Mouse (Mus musculus): ENCODE results near the gene Zfp536. TPM values are rescaled to one million over a fixed set of nuclear protein-coding genes. Genes with fewer than 3 reads are reported as not detected.

Gene Zfp536
- polyA plus RNA-seq, 1 experiment: not detected

DNA sequence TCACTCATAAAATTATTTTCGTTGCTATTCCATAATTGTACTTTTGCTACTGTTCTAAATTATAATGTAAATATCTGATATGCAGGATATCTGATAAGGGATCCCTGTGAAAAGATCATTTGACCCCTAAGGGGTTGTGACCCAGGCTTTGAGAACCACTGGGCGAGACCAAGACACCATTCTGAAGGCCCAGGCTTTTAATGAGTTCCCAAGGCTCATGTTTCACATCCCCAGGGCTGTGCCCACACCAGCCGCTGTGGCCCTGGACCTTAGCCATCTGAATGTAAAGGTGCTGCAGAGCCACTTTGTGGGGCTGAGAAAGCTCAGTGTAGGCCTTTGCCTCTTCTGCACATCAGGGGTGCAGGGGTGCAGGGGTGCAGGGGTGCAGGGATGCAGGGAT lies 221.1 kb downstream of the Zfp536 start:
- H3K4me3 ChIP-seq: no peak overlapping the region
- no peaks in the 10 kb centered on the region for H3K79me2 ChIP-seq (ENCODE audit: control insufficient read depth, insufficient read depth)
- H3K36me3 ChIP-seq (ENCODE audit: control insufficient read depth, insufficient read depth): no peaks in the 10 kb centered on the region
- no peak overlapping the region for H3ac ChIP-seq (ENCODE audit: control insufficient read depth, insufficient read length)
- no peak overlapping the region for H3K4me2 ChIP-seq (ENCODE audit: low read depth)
- TF ChIP-seq CEBPB (IDR thresholded peaks at IDR 0.05; ENCODE audit: insufficient read depth, poor library complexity, severe bottlenecking): no peak
- no peak for TF ChIP-seq SRF (IDR thresholded peaks at IDR 0.05; ENCODE audit: control insufficient read depth, insufficient read length, low read depth)
- TF ChIP-seq TCF3 (IDR thresholded peaks at IDR 0.05; ENCODE audit: insufficient read length, low read depth): no peak
- TF ChIP-seq E2F4 (IDR thresholded peaks at IDR 0.05; ENCODE audit: insufficient read depth): no peak
- H3K27me3 ChIP-seq (ENCODE audit: control insufficient read depth, insufficient read depth, insufficient read length): no peaks in the 10 kb centered on the region

DNA sequence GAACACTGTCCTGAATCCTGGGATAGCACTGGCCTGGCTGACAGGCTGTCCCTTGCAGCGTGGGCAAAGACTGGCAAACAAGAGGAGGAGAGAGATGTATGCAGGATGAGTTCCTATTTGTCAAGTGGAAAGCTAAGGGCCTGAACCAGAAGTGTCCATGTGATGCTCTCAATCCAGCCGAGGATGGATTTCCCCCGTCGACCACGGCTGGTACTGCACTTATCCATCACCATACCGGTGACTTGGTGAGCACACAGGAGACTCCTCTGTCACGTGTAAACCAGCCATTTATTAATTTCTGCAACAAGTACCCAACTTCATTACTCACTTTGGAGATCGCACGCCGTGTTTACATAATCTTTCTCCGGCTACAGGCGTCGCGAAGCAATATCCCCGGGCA lies 224.6 kb downstream of the Zfp536 start:
- no peak for TF ChIP-seq CEBPB (IDR thresholded peaks at IDR 0.05; ENCODE audit: insufficient read depth, poor library complexity, severe bottlenecking)
- TF ChIP-seq REST (IDR thresholded peaks at IDR 0.05; ENCODE audit: insufficient read depth, insufficient read length): no peak
- no peak for TF ChIP-seq USF1 (IDR thresholded peaks at IDR 0.05; ENCODE audit: low read depth)
- no peak for TF ChIP-seq MYOD1 (IDR thresholded peaks at IDR 0.05; ENCODE audit: control insufficient read depth in 1 of 3, insufficient read length in 2 of 3, low read depth in 2 of 3)
- TF ChIP-seq E2F4 (IDR thresholded peaks at IDR 0.05; ENCODE audit: insufficient read depth): no peak
- no peak for TF ChIP-seq MYOG (IDR thresholded peaks at IDR 0.05; ENCODE audit: control insufficient read depth in 1 of 3, insufficient read depth in 1 of 3, insufficient read length in 2 of 3, low read depth in 2 of 3)
- no peak for TF ChIP-seq TCF12 (IDR thresholded peaks at IDR 0.05; ENCODE audit: insufficient read depth, poor library complexity, severe bottlenecking)
- TF ChIP-seq POLR2A (IDR thresholded peaks at IDR 0.05; ENCODE audit: insufficient read length, low read depth): no peak
- no peak for TF ChIP-seq MAX (IDR thresholded peaks at IDR 0.05; ENCODE audit: low read depth)
- no peak for TF ChIP-seq TCF3 (IDR thresholded peaks at IDR 0.05; ENCODE audit: insufficient read length, low read depth)
- TF ChIP-seq POLR2AphosphoS2 (IDR thresholded peaks at IDR 0.05; ENCODE audit: insufficient read length, low read depth): no peak
- TF ChIP-seq SRF (IDR thresholded peaks at IDR 0.05; ENCODE audit: control insufficient read depth, insufficient read length, low read depth): no peak
- no peak overlapping the region for H3ac ChIP-seq (ENCODE audit: control insufficient read depth, insufficient read length)
- no peak overlapping the region for H3K4me2 ChIP-seq (ENCODE audit: low read depth)
- H3K36me3 ChIP-seq (ENCODE audit: control insufficient read depth, insufficient read depth): no peaks in the 10 kb centered on the region
- H3K79me2 ChIP-seq (ENCODE audit: control insufficient read depth, insufficient read depth): no peaks in the 10 kb centered on the region
- no peaks in the 10 kb centered on the region for H3K27me3 ChIP-seq (ENCODE audit: control insufficient read depth, insufficient read depth, insufficient read length)
- no peak overlapping the region for H3K4me3 ChIP-seq

DNA sequence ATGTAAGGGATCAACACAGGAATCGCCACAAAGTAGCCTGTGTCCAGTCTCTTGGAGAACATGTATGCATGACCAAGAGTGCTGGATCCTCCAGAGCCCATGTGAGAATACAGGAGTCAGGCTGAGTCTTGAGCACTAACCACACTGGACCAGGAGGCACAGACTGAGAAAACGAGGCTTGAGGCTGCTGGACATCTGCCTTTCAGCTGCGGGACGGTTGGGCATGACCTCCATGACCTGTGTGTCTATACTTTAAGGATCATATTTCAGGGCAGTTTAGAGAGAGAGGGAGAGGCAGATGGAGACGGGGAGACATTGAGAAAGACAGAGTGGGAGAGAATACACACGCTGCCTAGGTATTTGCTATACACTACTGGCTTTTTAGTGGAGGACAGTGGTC lies 229.4 kb downstream of the Zfp536 start:
- Histone ChIP-seq H3K36me3 (ENCODE audit: control insufficient read depth, insufficient read depth) (no peaks in the 10 kb centered on the region), H3ac (ENCODE audit: control insufficient read depth, insufficient read length) (no peak overlapping the region), H3K4me2 (ENCODE audit: low read depth) (no peak overlapping the region), H3K4me3 (no peak overlapping the region), H3K27me3 (ENCODE audit: control insufficient read depth, insufficient read depth, insufficient read length) (no peaks in the 10 kb centered on the region), H3K79me2 (ENCODE audit: control insufficient read depth, insufficient read depth) (no peaks in the 10 kb centered on the region)
- TF ChIP-seq REST (IDR thresholded peaks at IDR 0.05; ENCODE audit: insufficient read depth, insufficient read length) (no peak), E2F4 (IDR thresholded peaks at IDR 0.05; ENCODE audit: insufficient read depth) (no peak), CEBPB (IDR thresholded peaks at IDR 0.05; ENCODE audit: insufficient read depth, poor library complexity, severe bottlenecking) (no peak), TCF3 (IDR thresholded peaks at IDR 0.05; ENCODE audit: insufficient read length, low read depth) (no peak), MYOD1 (IDR thresholded peaks at IDR 0.05; ENCODE audit: control insufficient read depth in 1 of 3, insufficient read length in 2 of 3, low read depth in 2 of 3) (no peak), TCF12 (IDR thresholded peaks at IDR 0.05; ENCODE audit: insufficient read depth, poor library complexity, severe bottlenecking) (no peak), SRF (IDR thresholded peaks at IDR 0.05; ENCODE audit: control insufficient read depth, insufficient read length, low read depth) (no peak)

DNA sequence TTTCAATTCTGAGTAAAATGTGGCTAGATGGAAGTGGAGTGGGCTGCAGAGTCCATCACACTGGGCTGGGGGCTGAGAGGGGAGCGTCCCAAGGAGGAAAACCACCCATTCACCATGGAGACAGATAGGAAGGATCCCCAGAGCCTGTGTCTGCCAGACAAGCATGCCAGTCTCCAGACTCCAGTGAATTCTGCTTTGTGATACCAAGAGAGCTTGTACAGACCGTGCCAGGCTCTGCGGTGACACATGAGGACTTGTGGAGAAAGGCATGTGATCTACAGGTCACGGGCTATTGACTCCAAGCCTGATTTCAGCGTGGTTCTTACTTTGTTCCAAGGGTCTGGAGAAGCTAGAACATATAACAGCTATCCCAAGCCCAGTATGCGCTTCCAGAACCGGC lies 230.5 kb downstream of the Zfp536 start:
- TF ChIP-seq MAX (IDR thresholded peaks at IDR 0.05; ENCODE audit: low read depth): no peak
- TF ChIP-seq MYOD1 (IDR thresholded peaks at IDR 0.05; ENCODE audit: control insufficient read depth in 1 of 3, insufficient read length in 2 of 3, low read depth in 2 of 3): no peak
- no peak for TF ChIP-seq POLR2A (IDR thresholded peaks at IDR 0.05; ENCODE audit: insufficient read length, low read depth)
- no peak for TF ChIP-seq CEBPB (IDR thresholded peaks at IDR 0.05; ENCODE audit: insufficient read depth, poor library complexity, severe bottlenecking)
- no peak for TF ChIP-seq E2F4 (IDR thresholded peaks at IDR 0.05; ENCODE audit: insufficient read depth)
- no peak for TF ChIP-seq TCF3 (IDR thresholded peaks at IDR 0.05; ENCODE audit: insufficient read length, low read depth)
- TF ChIP-seq USF1 (IDR thresholded peaks at IDR 0.05; ENCODE audit: low read depth): no peak
- TF ChIP-seq POLR2AphosphoS2 (IDR thresholded peaks at IDR 0.05; ENCODE audit: insufficient read length, low read depth): no peak
- TF ChIP-seq MYOG (IDR thresholded peaks at IDR 0.05; ENCODE audit: control insufficient read depth in 1 of 3, insufficient read depth in 1 of 3, insufficient read length in 2 of 3, low read depth in 2 of 3): no peak
- no peak for TF ChIP-seq TCF12 (IDR thresholded peaks at IDR 0.05; ENCODE audit: insufficient read depth, poor library complexity, severe bottlenecking)
- TF ChIP-seq SRF (IDR thresholded peaks at IDR 0.05; ENCODE audit: control insufficient read depth, insufficient read length, low read depth): no peak
- no peak for TF ChIP-seq REST (IDR thresholded peaks at IDR 0.05; ENCODE audit: insufficient read depth, insufficient read length)
- no peaks in the 10 kb centered on the region for H3K27me3 ChIP-seq (ENCODE audit: control insufficient read depth, insufficient read depth, insufficient read length)
- no peaks in the 10 kb centered on the region for H3K79me2 ChIP-seq (ENCODE audit: control insufficient read depth, insufficient read depth)
- no peak overlapping the region for H3K4me3 ChIP-seq
- no peak overlapping the region for H3K4me2 ChIP-seq (ENCODE audit: low read depth)
- no peak overlapping the region for H3ac ChIP-seq (ENCODE audit: control insufficient read depth, insufficient read length)
- no peaks in the 10 kb centered on the region for H3K36me3 ChIP-seq (ENCODE audit: control insufficient read depth, insufficient read depth)

DNA sequence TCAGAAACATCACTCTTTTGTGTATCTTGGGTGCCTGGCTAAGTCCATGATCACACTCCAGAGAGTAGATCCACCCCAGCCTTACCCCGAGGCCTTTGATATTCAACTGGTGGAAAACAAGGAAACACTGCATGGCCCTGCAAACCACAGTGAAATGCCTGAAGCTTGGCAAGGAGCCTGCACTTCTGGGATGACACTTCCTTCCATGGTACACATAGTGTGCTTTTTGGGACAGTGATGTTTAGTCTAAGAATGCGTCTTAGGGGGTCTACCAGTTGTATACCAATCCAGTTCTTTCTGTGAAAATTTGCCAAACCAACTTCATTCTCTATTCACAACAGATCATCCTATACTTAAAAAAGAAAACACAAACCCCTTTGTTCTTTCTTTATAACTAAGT lies 242.3 kb downstream of the Zfp536 start:
- Histone ChIP-seq H3K27me3 (ENCODE audit: control insufficient read depth, insufficient read depth, insufficient read length) (peaks cover 3% of the 10 kb centered on the region), H3K79me2 (ENCODE audit: control insufficient read depth, insufficient read depth) (no peaks in the 10 kb centered on the region), H3K4me2 (ENCODE audit: low read depth) (no peak overlapping the region), H3ac (ENCODE audit: control insufficient read depth, insufficient read length) (no peak overlapping the region), H3K36me3 (ENCODE audit: control insufficient read depth, insufficient read depth) (no peaks in the 10 kb centered on the region), H3K4me3 (no peak overlapping the region)
- TF ChIP-seq TCF3 (IDR thresholded peaks at IDR 0.05; ENCODE audit: insufficient read length, low read depth): no peak
- TF ChIP-seq USF1 (IDR thresholded peaks at IDR 0.05; ENCODE audit: low read depth): no peak
- no peak for TF ChIP-seq MYOD1 (IDR thresholded peaks at IDR 0.05; ENCODE audit: control insufficient read depth in 1 of 3, insufficient read length in 2 of 3, low read depth in 2 of 3)
- TF ChIP-seq E2F4 (IDR thresholded peaks at IDR 0.05; ENCODE audit: insufficient read depth): no peak
- no peak for TF ChIP-seq SRF (IDR thresholded peaks at IDR 0.05; ENCODE audit: control insufficient read depth, insufficient read length, low read depth)
- no peak for TF ChIP-seq MAX (IDR thresholded peaks at IDR 0.05; ENCODE audit: low read depth)
- no peak for TF ChIP-seq CEBPB (IDR thresholded peaks at IDR 0.05; ENCODE audit: insufficient read depth, poor library complexity, severe bottlenecking)
- no peak for TF ChIP-seq MYOG (IDR thresholded peaks at IDR 0.05; ENCODE audit: control insufficient read depth in 1 of 3, insufficient read depth in 1 of 3, insufficient read length in 2 of 3, low read depth in 2 of 3)
- no peak for TF ChIP-seq POLR2A (IDR thresholded peaks at IDR 0.05; ENCODE audit: insufficient read length, low read depth)
- TF ChIP-seq TCF12 (IDR thresholded peaks at IDR 0.05; ENCODE audit: insufficient read depth, poor library complexity, severe bottlenecking): no peak
- TF ChIP-seq REST (IDR thresholded peaks at IDR 0.05; ENCODE audit: insufficient read depth, insufficient read length): no peak
- no peak for TF ChIP-seq POLR2AphosphoS2 (IDR thresholded peaks at IDR 0.05; ENCODE audit: insufficient read length, low read depth)
